Mouse (Mus musculus): ENCODE measurements around the gene Zfp507. TPM values are rescaled to one million over a fixed set of nuclear protein-coding genes. Genes with fewer than 3 reads are reported as not detected.

The Zfp507 gene
- polyA plus RNA-seq, 1 experiment from 2014 or later = 8.8 TPM

GRCm38 (mm10) chr7:35747397-35747964 is 55.3 kb downstream of the Zfp507 start:
- Histone ChIP-seq H3K27ac (no peak overlapping the region), H3K4me3 (no peak overlapping the region), H3K27me3 (replicated peaks) (no peaks in the 10 kb centered on the region), H3K4me1 (no peaks in the 10 kb centered on the region), H3K9me3 (replicated peaks) (no peaks in the 10 kb centered on the region), H3K9ac (no peak overlapping the region), H3K4me2 (no peak overlapping the region), H3K36me3 (peaks cover 42% of the 10 kb centered on the region)
- 89% methylated on average over 14 of the region's 14 CpGs for WGBS (ENCODE audit: insufficient replicate concordance)
- no peak for ATAC-seq

- no peak overlapping the region for H3K27ac ChIP-seq
- H3K9me3 ChIP-seq (replicated peaks) = no peaks in the 10 kb centered on the region
- H3K4me1 ChIP-seq = no peaks in the 10 kb centered on the region
- H3K36me3 ChIP-seq = peaks cover 40% of the 10 kb centered on the region
- no peak for ATAC-seq
- WGBS (ENCODE audit: insufficient replicate concordance) = 74% methylated on average over 12 of the region's 12 CpGs
- H3K4me2 ChIP-seq = no peak overlapping the region
- no peaks in the 10 kb centered on the region for H3K27me3 ChIP-seq (replicated peaks)
- H3K4me3 ChIP-seq = no peak overlapping the region
- H3K9ac ChIP-seq = no peak overlapping the region
Measured at GRCm38 (mm10) chr7:35746686-35747396, 56.0 kb downstream of the Zfp507 start.

GRCm38 (mm10) chr7:35745281-35745702 is 57.5 kb downstream of the Zfp507 start:
- Histone ChIP-seq H3K9ac (no peak overlapping the region), H3K4me1 (no peaks in the 10 kb centered on the region), H3K4me2 (no peak overlapping the region), H3K27me3 (replicated peaks) (no peaks in the 10 kb centered on the region), H3K9me3 (replicated peaks) (no peaks in the 10 kb centered on the region), H3K27ac (peak overlapping the region; percentile 17; the same call in 1 of the 2 replicates), H3K36me3 (peaks cover 37% of the 10 kb centered on the region), H3K4me3 (no peak overlapping the region)
- ATAC-seq = peak; percentile 66
- 58% methylated on average over 6 of the region's 6 CpGs for WGBS (ENCODE audit: insufficient replicate concordance)

- H3K36me3 ChIP-seq = peaks cover 32% of the 10 kb centered on the region
- no peaks in the 10 kb centered on the region for H3K4me1 ChIP-seq
- H3K9ac ChIP-seq = no peak overlapping the region
- no peak overlapping the region for H3K4me2 ChIP-seq
- WGBS (ENCODE audit: insufficient replicate concordance) = 76% methylated on average over 9 of the region's 9 CpGs
- ATAC-seq = no peak
- H3K9me3 ChIP-seq (replicated peaks) = no peaks in the 10 kb centered on the region
- H3K27me3 ChIP-seq (replicated peaks) = no peaks in the 10 kb centered on the region
- no peak overlapping the region for H3K4me3 ChIP-seq
- H3K27ac ChIP-seq = peak overlapping the region; percentile 17; the same call in 1 of the 2 replicates
Measured at GRCm38 (mm10) chr7:35744771-35745170, 58.0 kb downstream of the Zfp507 start.

GRCm38 (mm10) chr7:35742310-35742709 is 60.5 kb downstream of the Zfp507 start:
- WGBS (ENCODE audit: insufficient replicate concordance) = 68% methylated on average over 5 of the region's 5 CpGs
- ATAC-seq = no peak
- Histone ChIP-seq H3K9ac (no peak overlapping the region), H3K27me3 (replicated peaks) (no peaks in the 10 kb centered on the region), H3K4me3 (no peak overlapping the region), H3K9me3 (replicated peaks) (0 out of 2 replicates have a peak, but pooled peaks cover 3% of the 10 kb centered on the region), H3K4me1 (no peaks in the 10 kb centered on the region), H3K4me2 (no peak overlapping the region), H3K27ac (no peak overlapping the region), H3K36me3 (peaks cover 24% of the 10 kb centered on the region)

- 0 out of 2 replicates have a peak, but pooled peaks cover 3% of the 10 kb centered on the region for H3K9me3 ChIP-seq (replicated peaks)
- H3K4me3 ChIP-seq = no peak overlapping the region
- no peaks in the 10 kb centered on the region for H3K4me1 ChIP-seq
- no peak for ATAC-seq
- H3K9ac ChIP-seq = no peak overlapping the region
- H3K4me2 ChIP-seq = no peak overlapping the region
- no peak overlapping the region for H3K27ac ChIP-seq
- WGBS (ENCODE audit: insufficient replicate concordance) = 69% methylated on average over 5 of the region's 5 CpGs
- H3K36me3 ChIP-seq = peaks cover 19% of the 10 kb centered on the region
- no peaks in the 10 kb centered on the region for H3K27me3 ChIP-seq (replicated peaks)
Measured at GRCm38 (mm10) chr7:35741858-35742257, 60.9 kb downstream of the Zfp507 start.

DNA sequence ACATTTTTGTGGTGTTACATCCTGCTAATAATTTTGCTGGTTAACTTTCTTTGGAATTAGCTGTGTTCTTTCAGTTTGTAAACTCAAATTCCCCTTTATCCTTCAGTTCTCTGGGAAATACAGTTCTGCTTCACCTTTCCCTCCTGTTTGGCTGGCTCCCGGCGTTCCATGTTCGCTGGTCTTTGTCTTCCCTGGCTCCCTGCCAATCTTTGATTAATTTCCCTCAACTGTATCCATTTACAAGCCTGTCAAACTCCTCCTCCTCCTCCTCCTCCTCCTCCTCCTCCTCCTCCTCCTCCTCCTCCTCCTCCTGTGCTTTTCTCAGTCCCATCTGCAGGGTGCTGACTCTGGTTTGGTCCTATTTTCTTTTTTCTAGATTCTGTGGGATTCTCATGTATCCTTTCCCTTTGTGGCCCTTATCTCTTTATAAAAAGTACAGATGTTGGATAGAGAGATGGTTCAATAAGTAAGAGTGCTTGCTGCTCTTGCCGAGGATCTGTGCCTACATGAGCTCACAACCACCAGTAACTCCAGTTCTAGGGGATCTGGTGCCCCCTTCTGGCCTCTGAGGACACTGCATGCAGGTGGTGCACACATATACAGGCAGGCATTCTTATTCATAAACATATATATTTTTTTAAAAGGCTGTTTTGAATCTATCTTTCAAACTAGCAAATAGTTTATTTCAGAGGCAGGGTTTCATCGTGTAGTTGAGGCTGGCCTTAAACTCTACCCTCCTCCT is 62.1 kb downstream of the Zfp507 start:
- 81% methylated on average over 5 of the region's 5 CpGs for whole genome bisulfite sequencing (ENCODE audit: insufficient replicate concordance)
- Histone ChIP-seq H3K36me3 (peaks cover 20% of the 10 kb centered on the region), H3K9me3 (replicated peaks) (0 out of 2 replicates have a peak, but pooled peaks cover 3% of the 10 kb centered on the region), H3K4me2 (no peak overlapping the region), H3K4me3 (no peak overlapping the region), H3K9ac (no peak overlapping the region), H3K27me3 (replicated peaks) (no peaks in the 10 kb centered on the region), H3K4me1 (no peaks in the 10 kb centered on the region), H3K27ac (no peak overlapping the region)
- no peak for ATAC-seq

DNA sequence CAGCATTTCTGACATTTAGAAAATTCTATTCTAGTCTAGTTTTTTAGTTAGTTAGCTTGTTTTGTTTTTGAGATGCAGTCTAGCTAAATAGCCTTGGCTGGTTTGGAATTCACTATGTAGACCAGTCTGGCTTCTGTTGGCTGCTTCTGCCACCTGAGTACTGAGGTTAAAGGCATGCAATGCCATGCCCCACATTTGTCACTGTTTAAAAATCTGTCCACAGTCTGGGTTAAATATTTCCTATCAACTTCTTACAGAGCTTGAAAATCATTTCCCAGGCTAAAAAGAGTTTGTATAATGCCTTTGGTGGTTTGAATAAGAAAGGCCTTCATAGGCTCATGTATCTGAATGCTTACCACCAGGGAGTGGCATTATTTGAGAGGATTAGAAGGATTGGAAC is 63.9 kb downstream of the Zfp507 start:
- H3K9me3 ChIP-seq (replicated peaks) = 0 out of 2 replicates have a peak, but pooled peaks cover 3% of the 10 kb centered on the region
- no peak overlapping the region for H3K4me2 ChIP-seq
- no peaks in the 10 kb centered on the region for H3K27me3 ChIP-seq (replicated peaks)
- H3K27ac ChIP-seq = no peak overlapping the region
- H3K36me3 ChIP-seq = peaks cover 31% of the 10 kb centered on the region
- no peaks in the 10 kb centered on the region for H3K4me1 ChIP-seq
- no peak for ATAC-seq
- no peak overlapping the region for H3K9ac ChIP-seq
- no peak overlapping the region for H3K4me3 ChIP-seq

DNA sequence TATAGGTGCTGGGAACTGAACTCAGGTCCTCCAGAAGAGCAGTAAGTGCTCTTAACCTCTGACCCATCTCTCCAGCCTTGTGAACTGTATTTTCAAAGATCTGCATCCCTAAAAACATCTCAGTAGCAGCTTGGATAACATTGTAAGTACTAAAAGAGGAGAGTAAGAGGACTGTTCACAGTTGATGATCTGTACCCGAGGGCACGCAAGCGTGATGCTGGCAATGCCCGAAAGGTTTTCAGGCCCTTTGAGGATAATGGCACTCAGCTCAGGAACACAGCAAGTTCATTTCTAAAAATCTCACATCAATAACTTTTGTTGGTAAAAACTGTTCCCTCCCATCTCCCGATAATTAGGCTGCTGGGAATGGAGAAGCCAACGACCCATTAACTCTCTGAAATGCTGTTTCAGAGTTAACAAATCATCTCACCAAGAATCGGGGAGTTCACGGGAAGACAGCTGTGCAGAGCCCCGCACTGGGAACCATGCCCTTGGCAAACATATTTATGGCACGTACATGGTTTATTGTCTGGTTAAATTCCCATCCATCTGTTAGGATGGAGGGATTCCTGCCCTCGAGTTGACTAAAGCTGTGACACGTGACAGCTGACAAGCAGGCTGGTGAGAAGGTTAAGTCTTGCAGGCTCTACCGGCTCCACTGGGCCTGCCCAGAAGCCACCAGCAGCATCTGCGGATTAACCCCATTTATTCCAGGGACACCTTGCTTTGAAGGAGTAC is 69.3 kb downstream of the Zfp507 start:
- ATAC-seq = no peak

GRCm38 (mm10) chr7:35732585-35733059 is 70.2 kb downstream of the Zfp507 start:
- H3K9me3 ChIP-seq (replicated peaks) = 0 out of 2 replicates have a peak, but pooled peaks cover 3% of the 10 kb centered on the region
- peaks cover 19% of the 10 kb centered on the region for H3K36me3 ChIP-seq
- H3K27me3 ChIP-seq (replicated peaks) = no peaks in the 10 kb centered on the region
- no peak overlapping the region for H3K4me2 ChIP-seq
- no peak overlapping the region for H3K4me3 ChIP-seq
- H3K4me1 ChIP-seq = no peaks in the 10 kb centered on the region
- no peak for ATAC-seq
- no peak overlapping the region for H3K27ac ChIP-seq
- H3K9ac ChIP-seq = no peak overlapping the region
- WGBS (ENCODE audit: insufficient replicate concordance) = 73% methylated on average over 10 of the region's 10 CpGs

More for the DNA sequence above, 69.3 kb downstream of the Zfp507 start:
- Histone ChIP-seq H3K27ac (no peak overlapping the region), H3K36me3 (peaks cover 23% of the 10 kb centered on the region), H3K27me3 (replicated peaks) (no peaks in the 10 kb centered on the region), H3K4me1 (no peaks in the 10 kb centered on the region), H3K9ac (no peak overlapping the region), H3K4me3 (no peak overlapping the region), H3K4me2 (no peak overlapping the region), H3K9me3 (replicated peaks) (0 out of 2 replicates have a peak, but pooled peaks cover 3% of the 10 kb centered on the region)
- 82% methylated on average over 14 of the region's 14 CpGs for WGBS (ENCODE audit: insufficient replicate concordance)

GRCm38 (mm10) chr7:35729621-35730031 is 73.2 kb downstream of the Zfp507 start:
- no peaks in the 10 kb centered on the region for H3K9me3 ChIP-seq (replicated peaks)
- no peak overlapping the region for H3K27ac ChIP-seq
- peaks cover 14% of the 10 kb centered on the region for H3K36me3 ChIP-seq
- no peak overlapping the region for H3K9ac ChIP-seq
- no peak overlapping the region for H3K4me3 ChIP-seq
- WGBS (ENCODE audit: insufficient replicate concordance) = 73% methylated on average over 9 of the region's 9 CpGs
- no peaks in the 10 kb centered on the region for H3K27me3 ChIP-seq (replicated peaks)
- ATAC-seq = no peak
- H3K4me1 ChIP-seq = no peaks in the 10 kb centered on the region
- no peak overlapping the region for H3K4me2 ChIP-seq
